Mouse (Mus musculus): ENCODE measurements at regions not wholly inside any gene's neighbourhood (a gene's known extent, or its start where the extent isn't known, plus 50 kb on each side); places are given as distances from the start of the nearest gene placed in this dataset.

GRCm38 (mm10) chr12:45659612-45660011 lies 585.1 kb upstream of the Stxbp6 start:
- no peaks in the 10 kb centered on the region for H3K9me3 ChIP-seq (ENCODE audit: low read length)
- H3K4me1 ChIP-seq (ENCODE audit: insufficient read depth, low read depth, low read length): no peaks in the 10 kb centered on the region
- no peak overlapping the region for H3K27ac ChIP-seq (ENCODE audit: low read length)
- DNase-seq (ENCODE audit: low spot score): no peak
- H3K4me2 ChIP-seq (replicated peaks; ENCODE audit: low read depth, low read length): no peak overlapping the region
- no peak overlapping the region for H3K4me3 ChIP-seq (ENCODE audit: low read depth, low read length)
- H3K27me3 ChIP-seq (replicated peaks; ENCODE audit: insufficient read depth, low read length): no peaks in the 10 kb centered on the region
- no peak overlapping the region for H3K9ac ChIP-seq (replicated peaks; ENCODE audit: low read depth)
- ATAC-seq: no peak
- TF ChIP-seq EP300 (IDR thresholded peaks at IDR 0.05): no peak
- TF ChIP-seq CTCF (IDR thresholded peaks at IDR 0.05): no peak
- H3K36me3 ChIP-seq (ENCODE audit: insufficient read depth, low read length): no peaks in the 10 kb centered on the region

DNA sequence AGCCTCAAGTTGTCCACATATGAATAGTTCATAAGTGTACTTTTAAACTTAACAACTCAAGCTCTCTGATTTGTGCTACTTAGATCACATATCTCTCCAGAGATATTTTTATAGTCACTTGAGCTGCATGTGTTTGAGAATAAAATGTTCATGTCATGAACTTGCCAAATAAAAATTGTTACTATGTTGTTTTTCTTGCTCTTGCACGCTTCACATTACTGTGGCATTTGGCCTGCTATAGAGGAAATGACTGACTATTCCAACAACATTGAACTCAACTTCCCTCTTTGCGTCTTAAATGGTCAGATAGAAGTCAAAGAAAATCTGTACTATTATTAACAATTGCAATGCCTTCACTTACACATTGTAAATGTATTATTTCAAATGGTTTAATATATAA lies 582.1 kb upstream of the Stxbp6 start:
- DNase-seq (ENCODE audit: low spot score): no peak
- Histone ChIP-seq H3K27ac (ENCODE audit: low read length) (no peak overlapping the region), H3K36me3 (ENCODE audit: insufficient read depth, low read length) (no peaks in the 10 kb centered on the region), H3K4me3 (ENCODE audit: low read depth, low read length) (no peak overlapping the region), H3K4me1 (ENCODE audit: insufficient read depth, low read depth, low read length) (no peaks in the 10 kb centered on the region), H3K4me2 (replicated peaks; ENCODE audit: low read depth, low read length) (no peak overlapping the region), H3K9ac (replicated peaks; ENCODE audit: low read depth) (no peak overlapping the region), H3K9me3 (ENCODE audit: low read length) (no peaks in the 10 kb centered on the region), H3K27me3 (replicated peaks; ENCODE audit: insufficient read depth, low read length) (no peaks in the 10 kb centered on the region)
- 61% methylated on average over 2 of the region's 2 CpGs for WGBS
- ATAC-seq: no peak
- TF ChIP-seq CTCF (IDR thresholded peaks at IDR 0.05) (no peak), EP300 (IDR thresholded peaks at IDR 0.05) (no peak)

GRCm38 (mm10) chr12:45648654-45649053 lies 574.1 kb upstream of the Stxbp6 start:
- no peak for ATAC-seq
- no peak overlapping the region for H3K9ac ChIP-seq (replicated peaks; ENCODE audit: low read depth)
- no peak overlapping the region for H3K4me2 ChIP-seq (replicated peaks; ENCODE audit: low read depth, low read length)
- no peaks in the 10 kb centered on the region for H3K27me3 ChIP-seq (replicated peaks; ENCODE audit: insufficient read depth, low read length)
- no peak for TF ChIP-seq EP300 (IDR thresholded peaks at IDR 0.05)
- TF ChIP-seq CTCF (IDR thresholded peaks at IDR 0.05): no peak
- no peaks in the 10 kb centered on the region for H3K36me3 ChIP-seq (ENCODE audit: insufficient read depth, low read length)
- 86% methylated on average over 4 of the region's 4 CpGs for WGBS
- no peak for DNase-seq (ENCODE audit: low spot score)
- H3K9me3 ChIP-seq (ENCODE audit: low read length): no peaks in the 10 kb centered on the region
- H3K27ac ChIP-seq (ENCODE audit: low read length): no peak overlapping the region
- no peak overlapping the region for H3K4me3 ChIP-seq (ENCODE audit: low read depth, low read length)
- H3K4me1 ChIP-seq (ENCODE audit: insufficient read depth, low read depth, low read length): no peaks in the 10 kb centered on the region

DNA sequence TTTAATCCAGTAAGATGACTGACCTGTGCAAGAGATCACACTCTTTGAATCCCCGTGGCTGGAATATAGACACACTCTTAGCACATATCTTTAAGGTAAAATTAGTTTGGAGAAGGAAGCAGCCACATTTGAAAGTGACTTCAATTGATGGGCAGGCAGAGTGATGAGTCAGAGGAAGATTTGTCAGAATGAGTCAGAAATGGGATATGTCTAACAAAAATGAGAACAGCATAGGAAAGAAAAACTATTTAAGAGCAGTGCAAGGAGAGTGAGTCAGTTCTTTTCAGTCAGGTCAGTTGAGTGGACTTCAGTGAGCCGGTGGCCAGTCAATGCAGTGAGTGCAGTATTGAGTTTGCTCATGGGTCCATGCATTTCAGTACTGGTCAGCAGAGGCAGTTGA lies 569.7 kb upstream of the Stxbp6 start:
- no peak overlapping the region for H3K27ac ChIP-seq (ENCODE audit: low read length)
- no peak for ATAC-seq
- no peak overlapping the region for H3K4me3 ChIP-seq (ENCODE audit: low read depth, low read length)
- no peaks in the 10 kb centered on the region for H3K36me3 ChIP-seq (ENCODE audit: insufficient read depth, low read length)
- H3K9me3 ChIP-seq (ENCODE audit: low read length): no peaks in the 10 kb centered on the region
- 68% methylated on average over 2 of the region's 2 CpGs for WGBS
- no peak overlapping the region for H3K9ac ChIP-seq (replicated peaks; ENCODE audit: low read depth)
- no peak overlapping the region for H3K4me2 ChIP-seq (replicated peaks; ENCODE audit: low read depth, low read length)
- no peak for DNase-seq (ENCODE audit: low spot score)
- H3K4me1 ChIP-seq (ENCODE audit: insufficient read depth, low read depth, low read length): no peaks in the 10 kb centered on the region
- H3K27me3 ChIP-seq (replicated peaks; ENCODE audit: insufficient read depth, low read length): no peaks in the 10 kb centered on the region
- TF ChIP-seq EP300 (IDR thresholded peaks at IDR 0.05): no peak
- no peak for TF ChIP-seq CTCF (IDR thresholded peaks at IDR 0.05)

GRCm38 (mm10) chr12:45622830-45623229 lies 548.3 kb upstream of the Stxbp6 start:
- Histone ChIP-seq H3K36me3 (ENCODE audit: insufficient read depth, low read length) (no peaks in the 10 kb centered on the region), H3K4me3 (ENCODE audit: low read depth, low read length) (no peak overlapping the region), H3K27me3 (replicated peaks; ENCODE audit: insufficient read depth, low read length) (no peaks in the 10 kb centered on the region), H3K27ac (ENCODE audit: low read length) (no peak overlapping the region), H3K9ac (replicated peaks; ENCODE audit: low read depth) (no peak overlapping the region), H3K4me2 (replicated peaks; ENCODE audit: low read depth, low read length) (no peak overlapping the region), H3K4me1 (ENCODE audit: insufficient read depth, low read depth, low read length) (no peaks in the 10 kb centered on the region), H3K9me3 (ENCODE audit: low read length) (no peaks in the 10 kb centered on the region)
- 61% methylated on average over 1 of the region's 1 CpGs for WGBS
- DNase-seq (ENCODE audit: low spot score): no peak
- ATAC-seq: no peak
- no peak for TF ChIP-seq EP300 (IDR thresholded peaks at IDR 0.05)

- no peak overlapping the region for H3K27ac ChIP-seq (ENCODE audit: low read length)
- no peak for DNase-seq (ENCODE audit: low spot score)
- no peak for ATAC-seq
- H3K27me3 ChIP-seq (replicated peaks; ENCODE audit: insufficient read depth, low read length): no peaks in the 10 kb centered on the region
- H3K36me3 ChIP-seq (ENCODE audit: insufficient read depth, low read length): no peaks in the 10 kb centered on the region
- no peak overlapping the region for H3K9ac ChIP-seq (replicated peaks; ENCODE audit: low read depth)
- no peak overlapping the region for H3K4me3 ChIP-seq (ENCODE audit: low read depth, low read length)
- no peaks in the 10 kb centered on the region for H3K9me3 ChIP-seq (ENCODE audit: low read length)
- H3K4me1 ChIP-seq (ENCODE audit: insufficient read depth, low read depth, low read length): no peaks in the 10 kb centered on the region
- no peak overlapping the region for H3K4me2 ChIP-seq (replicated peaks; ENCODE audit: low read depth, low read length)
- no peak for TF ChIP-seq EP300 (IDR thresholded peaks at IDR 0.05)
- no peak for TF ChIP-seq CTCF (IDR thresholded peaks at IDR 0.05)
Measured at GRCm38 (mm10) chr12:45620056-45620455, 545.5 kb upstream of the Stxbp6 start.

DNA sequence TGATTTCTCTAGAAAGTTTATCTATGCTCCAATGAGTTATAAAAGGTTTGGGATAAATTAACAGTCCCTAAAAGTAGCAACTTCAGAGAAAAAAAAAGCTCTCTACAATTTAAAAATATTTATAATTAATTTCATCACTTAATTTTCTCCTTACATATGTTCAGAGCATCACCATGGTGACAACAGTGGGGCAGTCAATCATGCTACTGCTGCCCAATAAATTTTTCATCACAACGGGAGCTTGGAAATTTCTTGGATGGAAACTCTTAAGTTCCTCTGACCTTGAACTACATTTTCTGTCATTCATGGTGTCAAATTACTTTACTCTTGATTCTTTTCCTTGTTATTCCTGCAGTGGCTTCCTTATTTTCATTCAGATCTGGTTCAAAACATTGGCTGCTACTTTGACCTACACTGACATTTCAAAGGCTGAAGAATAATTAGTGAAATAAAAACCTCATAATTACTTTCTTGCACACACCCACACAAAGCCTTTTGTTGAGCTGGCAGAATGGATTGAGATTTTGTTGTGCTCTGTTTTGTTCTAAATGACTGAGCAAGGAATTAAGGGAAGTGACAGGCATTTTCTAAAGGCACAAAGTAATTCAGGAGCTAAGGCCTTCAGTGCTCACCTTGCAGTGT lies 540.1 kb upstream of the Stxbp6 start:
- no peak overlapping the region for H3K9ac ChIP-seq (replicated peaks; ENCODE audit: low read depth)
- H3K4me3 ChIP-seq (ENCODE audit: low read depth, low read length): no peak overlapping the region
- no peak overlapping the region for H3K27ac ChIP-seq (ENCODE audit: low read length)
- no peaks in the 10 kb centered on the region for H3K27me3 ChIP-seq (replicated peaks; ENCODE audit: insufficient read depth, low read length)
- ATAC-seq (no peak), DNase-seq (ENCODE audit: low spot score) (no peak)
- WGBS: 32% methylated on average over 1 of the region's 1 CpGs
- H3K36me3 ChIP-seq (ENCODE audit: insufficient read depth, low read length): no peaks in the 10 kb centered on the region
- no peaks in the 10 kb centered on the region for H3K4me1 ChIP-seq (ENCODE audit: insufficient read depth, low read depth, low read length)
- no peaks in the 10 kb centered on the region for H3K9me3 ChIP-seq (ENCODE audit: low read length)
- H3K4me2 ChIP-seq (replicated peaks; ENCODE audit: low read depth, low read length): no peak overlapping the region
- TF ChIP-seq CTCF (IDR thresholded peaks at IDR 0.05) (no peak), EP300 (IDR thresholded peaks at IDR 0.05) (no peak)
